Mouse (Mus musculus): ENCODE results near the gene Kank2.
A peak's percentile ranks its signal among the peaks of the same experiment; 100 is the strongest.
"Not testable (repeated sequence)": the region's sequence is repeated elsewhere in the genome, so short reads cannot be mapped to it uniquely, and the experiment has no call there.

Kank2 gene

GRCm38 (mm10) chr9:21784517-21785307 lies 13.8 kb downstream of the Kank2 start:
- no peak for DNase-seq (ENCODE audit: low spot score in 2 of 2)

- no peak for DNase-seq (ENCODE audit: low spot score in 2 of 2)
Measured at GRCm38 (mm10) chr9:21781657-21782468, 16.7 kb downstream of the Kank2 start.

GRCm38 (mm10) chr9:21777726-21778125 lies 20.8 kb downstream of the Kank2 start:
- DNase-seq (ENCODE audit: low spot score in 2 of 2): no peak

GRCm38 (mm10) chr9:21774353-21774752 lies 24.2 kb downstream of the Kank2 start:
- DNase-seq (ENCODE audit: low spot score in 2 of 2): no peak

GRCm38 (mm10) chr9:21773396-21773795 lies 25.1 kb downstream of the Kank2 start:
- DNase-seq (ENCODE audit: low spot score in 2 of 2): not testable (repeated sequence)

DNA sequence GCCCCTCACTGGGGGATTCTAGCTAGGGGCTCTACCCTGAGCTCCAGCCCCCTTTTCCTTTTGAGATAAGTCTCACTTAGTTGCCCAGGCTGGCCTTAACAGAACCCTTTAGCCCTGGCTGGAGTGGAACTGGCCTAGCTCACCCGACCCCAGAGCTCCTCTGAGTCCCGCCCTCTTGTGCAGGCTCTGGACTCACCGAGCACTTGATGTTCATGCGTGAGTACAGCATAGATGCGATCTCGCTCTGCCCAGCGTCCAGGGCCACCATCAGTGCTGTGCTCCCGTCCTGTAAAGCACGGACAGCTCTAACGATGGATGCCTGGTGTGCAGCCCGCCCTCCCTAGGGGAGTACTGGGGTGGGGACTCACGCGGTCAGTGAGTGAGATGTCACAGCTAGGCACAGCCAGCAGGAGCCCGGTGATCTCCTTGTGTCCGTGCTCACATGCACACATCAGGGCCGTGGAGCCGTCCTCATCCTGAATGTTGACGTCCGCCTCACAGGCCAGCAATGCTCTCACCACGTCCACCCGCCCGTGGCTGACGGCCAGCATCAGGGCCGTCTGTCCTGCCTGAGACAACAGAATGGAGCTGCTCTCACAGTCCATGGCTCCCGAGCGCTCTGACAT lies 28.9 kb downstream of the Kank2 start:
- DNase-seq (ENCODE audit: low spot score in 2 of 2): no peak

- no peak for DNase-seq (ENCODE audit: low spot score in 2 of 2)
Measured at GRCm38 (mm10) chr9:21768511-21769411, 29.8 kb downstream of the Kank2 start.

- no peak for DNase-seq (ENCODE audit: low spot score in 2 of 2)
Measured at GRCm38 (mm10) chr9:21767896-21768295, 30.6 kb downstream of the Kank2 start.

DNA sequence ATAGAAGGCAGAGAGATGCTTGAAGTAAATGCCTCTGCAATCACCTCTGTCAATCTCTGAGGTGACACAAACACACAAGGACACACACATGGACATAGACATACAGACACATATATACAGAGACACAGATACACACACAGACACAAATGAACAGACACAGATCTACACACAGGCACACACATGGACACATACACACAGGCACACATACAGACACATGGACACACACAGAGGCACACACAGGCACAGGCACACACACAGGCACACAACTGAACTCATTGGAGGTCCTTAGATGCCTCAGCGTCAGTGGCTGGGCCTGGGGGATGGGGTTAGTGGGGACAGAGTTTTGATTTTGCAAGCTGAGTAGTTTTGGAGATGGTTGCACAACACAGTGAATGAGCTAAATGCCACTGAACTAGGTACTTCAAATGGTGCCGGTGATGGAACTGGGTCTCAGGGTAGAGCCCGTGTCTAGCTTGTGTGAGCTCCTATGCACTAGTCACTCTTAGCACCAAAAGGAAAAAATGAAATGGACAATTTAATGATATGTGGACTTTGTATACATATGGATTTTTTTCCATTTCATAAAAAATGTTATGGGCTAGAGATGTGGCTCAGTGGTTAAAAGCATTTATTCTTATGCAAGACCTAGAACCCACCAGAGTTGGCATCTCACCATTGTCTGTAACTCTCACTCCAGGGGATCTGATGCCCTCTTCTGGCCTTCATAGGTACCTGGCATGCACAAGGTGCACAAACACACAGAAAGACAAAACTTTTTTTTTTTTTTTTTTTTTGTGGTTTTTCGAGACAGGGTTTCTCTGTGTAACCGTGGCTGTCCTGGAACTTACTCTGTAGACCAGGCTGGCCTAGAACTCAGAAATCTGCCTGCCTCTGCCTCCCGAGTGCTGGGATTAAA lies 34.2 kb downstream of the Kank2 start:
- no peak for DNase-seq (ENCODE audit: low spot score in 2 of 2)

- DNase-seq (ENCODE audit: low spot score in 2 of 2): no peak
Measured at GRCm38 (mm10) chr9:21762135-21762534, 36.4 kb downstream of the Kank2 start.

DNA sequence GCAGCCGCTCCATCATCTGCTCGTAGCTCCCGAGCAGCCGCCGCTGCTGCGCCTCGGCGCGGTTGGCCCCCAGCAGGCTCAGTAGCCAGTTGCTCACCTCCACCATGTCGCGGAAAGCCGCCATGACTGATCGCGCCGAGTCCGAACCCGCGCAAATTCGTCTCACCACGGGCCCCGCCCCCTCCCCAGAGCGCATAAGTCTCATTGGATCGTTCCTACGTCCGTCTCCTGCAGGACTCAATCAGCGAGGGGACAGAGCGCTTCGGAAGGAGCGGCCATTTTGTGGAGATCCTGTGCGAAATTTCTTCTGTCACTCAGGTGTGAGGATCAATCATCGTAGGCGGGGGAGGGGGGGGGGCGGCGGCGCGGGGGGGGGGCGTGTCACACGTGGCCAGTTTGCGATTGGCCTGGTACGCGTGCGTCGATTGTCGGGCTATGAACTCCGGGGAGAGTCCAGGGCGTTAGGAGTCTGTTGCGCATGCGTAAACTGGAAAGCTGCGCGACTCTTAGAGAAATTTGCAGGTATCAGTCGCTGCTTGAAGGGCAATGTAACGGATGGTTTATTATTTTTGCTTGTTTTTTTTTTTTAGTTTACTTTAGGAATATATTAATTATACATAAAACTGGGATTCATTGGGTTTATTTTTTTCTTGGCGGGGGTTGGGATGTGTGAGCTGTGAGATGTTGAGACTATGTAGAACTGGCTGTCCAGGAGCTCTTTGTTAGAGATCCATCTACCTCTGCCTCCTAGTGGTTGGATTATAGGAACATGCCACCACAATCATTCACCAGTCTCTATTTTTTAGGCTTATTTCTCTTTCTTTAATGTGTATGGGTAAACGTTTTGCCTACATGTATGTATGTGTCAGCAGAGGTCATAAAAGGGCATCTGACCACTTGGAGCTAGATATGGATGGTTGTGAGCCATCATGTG lies 38.1 kb downstream of the Kank2 start, which contains the start of gene Spc24:
Gene Spc24 (minus strand): TSS at position 149 of the 934 bp plus-strand sequence.
- DNase-seq (ENCODE audit: low spot score in 2 of 2): peak; percentile 95 to 97

- DNase-seq (ENCODE audit: low spot score in 2 of 2): no peak
Measured at GRCm38 (mm10) chr9:21759718-21760117, 38.8 kb downstream of the Kank2 start.

- no peak for DNase-seq (ENCODE audit: low spot score in 2 of 2)
Measured at GRCm38 (mm10) chr9:21758576-21759529, 39.7 kb downstream of the Kank2 start.

DNA sequence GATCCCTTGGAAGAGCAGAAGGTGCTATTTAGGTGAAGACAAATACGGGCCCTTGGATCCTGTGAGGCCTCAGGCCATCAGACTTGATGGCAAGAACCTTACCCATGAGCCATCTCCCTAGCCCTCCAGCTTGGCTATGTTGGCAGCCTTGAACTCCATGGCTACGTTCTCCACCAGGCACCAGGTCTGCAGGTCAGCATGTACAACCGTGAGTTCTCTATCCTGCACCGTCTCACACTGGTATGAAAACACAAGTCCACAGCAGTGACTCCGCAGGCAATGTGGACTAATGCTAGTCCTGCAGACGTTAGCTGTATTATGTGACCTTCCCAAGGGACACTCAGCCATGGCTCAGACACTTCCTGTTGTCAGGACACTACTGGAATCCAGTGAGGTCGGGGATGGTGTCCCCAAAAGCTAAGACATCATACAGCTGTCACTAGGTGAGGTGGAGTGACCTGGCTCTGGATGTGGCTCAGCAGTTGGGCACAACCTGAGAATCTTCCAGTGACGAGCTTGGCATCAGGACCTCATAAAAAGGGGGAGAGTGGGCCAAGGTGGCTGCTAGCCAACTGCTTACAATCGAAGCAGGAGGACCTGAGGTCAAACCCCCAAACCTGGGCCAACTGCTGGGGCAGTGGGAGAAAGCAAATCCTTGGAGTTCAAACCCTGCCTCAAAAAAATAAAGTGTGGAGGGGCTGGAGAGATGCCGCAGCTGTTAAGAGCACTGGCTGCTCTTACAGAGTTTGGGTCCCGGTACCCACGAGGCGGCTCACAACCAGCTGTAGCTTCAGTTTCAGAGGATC lies 43.8 kb downstream of the Kank2 start:
- DNase-seq (ENCODE audit: low spot score in 2 of 2): no peak

DNA sequence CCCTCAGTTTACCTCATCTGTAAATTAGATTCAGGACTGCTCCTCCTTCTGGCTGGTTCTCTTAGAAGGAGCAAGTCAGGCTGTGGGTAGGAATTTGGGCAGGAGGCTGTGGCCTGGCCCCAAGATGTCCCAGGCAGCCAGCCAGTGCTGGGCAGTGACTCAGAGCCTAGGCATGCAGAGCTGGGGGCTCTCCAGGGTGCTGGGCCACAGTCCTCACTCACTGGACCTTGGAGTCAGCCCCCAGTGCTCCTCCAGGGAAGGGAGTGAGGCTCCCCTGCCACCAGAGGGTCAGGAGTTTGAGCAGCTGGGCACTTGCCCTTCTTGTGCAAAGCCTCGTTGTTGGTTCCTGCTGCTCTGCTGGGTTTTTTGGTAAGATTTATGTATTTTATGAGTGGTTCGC lies 44.5 kb downstream of the Kank2 start:
- DNase-seq (ENCODE audit: low spot score in 2 of 2): peak in 1 of 2 experiments; percentile 22

- peak; percentile 46 to 51 for DNase-seq (ENCODE audit: low spot score in 2 of 2)
Measured at GRCm38 (mm10) chr9:21752252-21752792, 46.2 kb downstream of the Kank2 start.

- DNase-seq (ENCODE audit: low spot score in 2 of 2): no peak
Measured at GRCm38 (mm10) chr9:21751347-21751746, 47.2 kb downstream of the Kank2 start.

Data from right cerebral cortex, adult 2 months (tissue).